Mouse (Mus musculus): ENCODE results near the gene Nr2c2ap.

Gene Nr2c2ap

DNA sequence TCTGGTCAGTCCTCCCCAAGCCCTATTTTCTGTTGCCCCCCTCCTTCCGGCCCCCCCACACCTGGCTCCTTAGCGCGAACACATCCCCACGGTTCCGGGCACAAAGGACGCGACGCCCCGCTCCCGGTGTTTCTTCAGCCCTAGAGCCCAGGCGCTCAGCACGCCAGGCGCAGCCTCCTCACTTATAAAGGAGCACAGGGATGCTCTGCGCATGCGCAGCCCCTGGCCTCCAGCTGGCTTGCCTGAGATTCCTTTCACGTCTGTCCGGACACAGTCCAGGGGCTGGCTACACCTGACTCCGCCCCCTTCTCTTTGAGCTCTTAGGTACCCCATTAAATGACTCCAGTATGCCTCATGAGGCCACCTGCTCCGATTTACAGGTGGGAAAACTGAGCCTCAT, 10.5 kb upstream of the Nr2c2ap start, which contains the start of gene Ncan:
Gene Ncan (minus strand): TSS at position 207 of the 400 bp plus-strand sequence.
- DNase-seq (ENCODE audit: low spot score): no peak

DNA sequence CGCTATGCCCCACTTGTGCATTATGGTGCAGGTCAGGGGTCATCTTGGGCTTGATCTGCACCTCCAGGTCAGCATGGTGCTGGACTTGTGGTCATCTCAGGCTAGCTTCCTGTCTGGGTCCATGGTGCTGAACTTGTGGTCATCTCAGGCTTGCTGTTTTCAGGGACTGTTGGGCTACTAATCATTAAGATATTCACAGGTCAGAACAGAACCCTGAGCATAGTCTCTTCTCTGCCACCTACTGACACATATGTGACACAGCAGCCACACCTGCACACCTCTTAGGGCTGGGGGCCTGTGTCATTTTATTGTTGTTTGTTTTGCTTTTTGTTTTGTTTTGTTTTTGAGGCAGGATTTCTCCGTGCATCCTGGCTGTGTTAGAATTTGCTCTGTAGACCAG, 8.3 kb upstream of the Nr2c2ap start:
- DNase-seq (ENCODE audit: low spot score): no peak

DNA sequence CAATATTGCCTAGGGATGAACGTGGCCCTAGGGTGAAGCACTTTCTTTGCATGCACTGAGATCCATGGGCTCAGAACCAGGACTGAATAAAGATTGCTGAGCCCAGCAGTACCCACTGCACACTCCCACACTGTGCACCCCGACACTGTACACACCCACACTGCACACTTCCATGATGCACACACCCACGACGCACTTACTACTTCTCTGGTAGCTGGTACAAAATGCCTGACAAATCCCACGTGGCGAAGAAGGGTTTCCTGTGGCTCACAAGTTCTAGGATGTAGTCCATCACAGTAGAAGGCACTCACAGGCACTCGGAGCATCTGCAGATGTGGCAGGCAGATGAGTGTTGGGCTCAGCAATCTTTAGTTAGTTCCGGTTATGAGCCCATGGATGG, 6.1 kb upstream of the Nr2c2ap start:
- DNase-seq (ENCODE audit: low spot score): no peak

DNA sequence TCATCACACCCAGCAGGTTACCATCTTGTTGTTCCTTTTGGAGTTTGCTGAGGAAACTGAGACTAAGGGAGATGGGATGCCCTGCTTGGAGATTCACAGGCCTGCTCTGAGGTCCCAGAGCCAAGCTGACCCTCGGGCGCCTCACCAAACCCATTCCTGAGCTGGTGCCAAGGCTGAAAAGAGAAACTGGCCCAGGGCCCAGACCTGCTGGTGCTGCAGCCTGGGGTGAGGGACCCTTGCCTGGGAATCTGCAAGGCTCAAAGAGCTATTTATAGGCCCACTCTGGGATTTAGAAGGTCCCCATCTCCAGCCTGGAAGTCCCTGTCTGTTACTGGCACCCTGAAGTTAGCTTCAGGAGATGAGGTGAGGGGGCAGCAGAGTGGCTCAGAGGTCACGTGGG, 2.7 kb upstream of the Nr2c2ap start:
- no peak for DNase-seq (ENCODE audit: low spot score)

DNA sequence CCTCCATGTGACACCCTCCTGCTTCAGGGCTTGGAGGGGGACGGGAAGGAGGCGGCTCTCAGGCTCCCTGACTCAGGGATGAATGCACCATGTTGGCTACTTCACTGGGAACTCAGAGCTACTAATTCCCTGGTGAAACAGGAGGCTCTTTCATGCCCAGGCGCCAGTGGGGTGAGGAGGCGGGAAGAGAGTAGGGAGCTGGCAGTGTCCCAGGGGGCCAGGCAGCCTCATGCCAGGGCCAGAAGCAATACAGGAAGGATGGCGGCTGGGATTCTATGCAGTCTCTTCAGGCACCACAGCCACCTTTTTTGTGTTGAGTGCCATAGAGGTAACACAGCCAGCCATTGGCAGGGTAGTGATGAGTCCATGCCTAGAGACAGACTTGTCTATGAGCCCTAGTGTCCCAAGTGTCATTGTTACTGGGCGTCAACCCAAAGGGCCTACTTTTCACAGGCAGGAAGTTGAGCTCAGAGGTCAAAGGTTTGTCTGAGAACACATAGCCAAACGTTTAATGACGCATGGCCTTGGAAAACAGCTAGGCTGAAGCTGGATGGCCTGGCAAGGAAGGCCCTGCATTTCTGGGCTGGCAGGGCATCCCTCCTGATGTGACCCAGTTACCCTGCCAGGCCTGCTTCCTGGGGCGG, 1.7 kb upstream of the Nr2c2ap start:
- DNase-seq (ENCODE audit: low spot score): no peak

DNA sequence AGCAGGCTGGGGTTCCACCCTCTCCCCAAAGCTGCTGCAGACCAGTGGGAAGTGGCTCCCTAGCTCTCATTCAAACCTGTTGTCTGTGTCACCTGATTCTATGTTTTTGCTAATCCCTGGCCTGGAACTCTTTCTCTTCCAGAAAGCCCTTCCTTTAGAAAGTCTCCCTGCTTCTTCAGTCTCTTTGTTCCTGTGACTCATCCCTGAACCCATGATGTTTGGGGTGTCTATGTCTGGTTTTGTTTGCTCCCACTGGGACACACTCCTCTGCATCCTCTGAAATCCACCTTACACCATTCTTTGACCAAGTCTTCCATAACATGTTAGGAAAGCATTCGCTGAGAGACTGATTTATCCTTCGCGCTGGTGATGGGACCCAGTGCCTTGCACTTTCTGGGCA, 1.1 kb upstream of the Nr2c2ap start:
- DNase-seq (ENCODE audit: low spot score): no peak

DNA sequence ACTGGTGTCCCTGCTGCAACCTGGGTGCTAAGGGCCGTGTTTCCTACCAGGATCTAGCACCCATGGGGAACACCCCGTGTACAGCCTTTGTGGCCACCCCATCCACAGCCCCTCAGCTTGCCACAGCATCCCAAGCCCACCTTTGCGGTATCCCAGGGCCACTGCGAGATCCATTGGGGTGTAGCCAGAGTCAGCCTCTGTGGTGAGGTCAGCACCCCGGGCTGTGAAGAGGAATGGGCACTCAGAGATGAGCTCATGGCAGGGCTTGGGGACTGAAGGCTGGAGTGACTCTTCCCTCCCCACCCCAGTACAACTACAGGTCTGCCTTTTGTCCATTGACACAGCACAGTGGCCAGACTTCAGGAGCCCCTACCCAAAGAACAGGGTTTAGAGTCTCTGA, 3.0 kb downstream of the Nr2c2ap start:
- DNase-seq (ENCODE audit: low spot score): no peak

DNA sequence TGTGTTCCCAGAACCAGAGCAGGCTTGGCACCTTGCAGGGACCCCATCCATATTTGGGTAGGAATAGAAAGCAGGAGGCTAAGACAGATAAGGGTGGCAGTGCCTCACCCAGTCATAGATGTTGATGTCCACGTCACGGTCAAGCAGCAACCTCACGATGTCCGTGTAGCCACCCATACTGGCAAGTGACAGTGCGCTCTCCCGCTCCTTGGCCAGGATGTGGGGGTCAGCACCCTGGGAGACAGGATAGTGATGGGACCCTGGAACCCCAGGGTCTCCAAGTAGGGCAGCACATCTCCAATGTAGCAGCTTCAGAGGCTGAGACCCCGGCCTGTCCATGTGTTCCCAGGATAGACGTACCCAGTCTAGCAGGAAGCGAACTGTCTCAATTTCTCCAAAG, 3.8 kb downstream of the Nr2c2ap start:
- DNase-seq (ENCODE audit: low spot score): no peak

DNA sequence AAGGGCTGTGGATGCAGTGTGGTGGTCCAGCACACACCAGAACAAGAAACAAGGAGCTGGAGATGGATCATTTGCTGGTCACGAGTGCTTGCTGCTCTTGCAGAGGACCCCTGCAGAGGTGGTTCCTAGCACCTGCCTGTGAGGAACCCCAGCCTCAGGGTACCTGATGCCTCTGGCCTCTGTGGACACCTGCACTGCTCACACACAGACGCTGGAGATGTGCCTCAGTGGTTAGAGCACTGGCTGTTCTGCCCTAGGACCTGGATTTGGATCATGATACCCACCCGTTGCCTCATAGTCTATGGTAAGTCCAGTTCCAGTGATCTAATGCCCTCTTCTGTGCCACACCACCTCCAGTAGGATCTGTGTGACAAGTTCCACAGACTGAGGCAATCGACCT, 5.5 kb downstream of the Nr2c2ap start:
- no peak for DNase-seq (ENCODE audit: low spot score)

DNA sequence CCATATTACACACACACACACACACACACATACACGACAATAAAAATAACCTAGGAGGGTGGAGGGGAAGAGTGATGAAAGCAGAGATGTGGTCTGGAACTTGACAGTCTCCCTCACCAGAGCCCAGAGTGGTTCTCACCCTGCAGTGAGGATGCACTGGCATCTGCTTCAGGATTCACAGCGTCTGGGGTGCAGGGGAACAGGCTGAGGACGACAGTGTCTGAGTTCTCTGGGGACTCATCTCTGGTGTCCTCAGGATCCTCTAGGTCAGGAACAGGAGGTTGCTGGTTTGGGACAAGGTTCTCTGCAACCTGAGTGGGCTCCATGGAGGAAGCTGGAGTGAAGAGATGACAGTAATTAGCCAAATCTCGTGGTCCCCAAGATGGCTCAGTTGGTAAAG, 6.8 kb downstream of the Nr2c2ap start:
- DNase-seq (ENCODE audit: low spot score): no peak

DNA sequence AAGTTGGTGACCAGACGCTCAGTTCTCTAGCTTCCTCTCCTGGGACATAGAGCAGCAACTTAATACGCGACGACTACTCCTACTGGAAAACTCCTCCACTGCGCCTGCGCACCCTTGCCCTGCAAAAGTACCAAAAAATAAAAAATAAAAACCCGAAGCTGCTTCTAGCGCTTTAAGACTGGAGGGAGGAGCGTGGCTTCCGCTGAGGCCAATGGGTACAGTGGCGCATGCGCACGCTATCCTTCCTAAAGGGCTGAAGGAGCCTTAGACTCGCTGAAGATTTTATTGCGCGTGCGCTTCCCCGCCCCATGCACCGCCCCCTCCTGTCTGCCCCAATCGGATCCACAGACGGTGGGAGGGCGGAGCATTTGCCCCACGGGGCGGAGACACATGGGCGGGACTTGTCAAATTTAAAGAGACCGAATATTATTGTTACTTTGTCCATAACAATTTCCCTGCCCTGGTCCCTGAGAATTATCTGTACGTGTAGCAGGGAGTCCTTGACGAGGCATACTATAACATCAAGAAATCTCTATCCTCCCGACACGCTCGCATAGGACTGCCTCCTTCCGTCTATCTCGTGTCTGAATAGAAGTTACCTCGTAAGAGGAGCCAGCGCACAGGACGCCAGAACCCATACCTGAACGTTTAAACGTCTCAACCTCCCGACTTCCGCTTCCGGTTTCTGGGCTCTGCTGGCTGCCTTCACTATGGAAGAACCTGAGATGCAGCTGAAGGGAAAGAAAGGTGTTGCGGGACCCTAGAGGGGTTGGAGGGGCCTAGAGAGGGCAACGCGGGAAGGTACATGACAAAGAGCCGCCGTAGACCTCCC, 8.1 kb downstream of the Nr2c2ap start, which contains the start of the genes Rfxank, Borcs8 and Mef2b:
Gene Rfxank (minus strand): TSS at position 129 of the 832 bp plus-strand sequence.
Gene Borcs8 (plus strand): TSS at position 474 of the 832 bp plus-strand sequence.
Gene Mef2b (plus strand): TSS at position 686 of the 832 bp plus-strand sequence.
- peak; percentile 99 for DNase-seq (ENCODE audit: low spot score)

DNA sequence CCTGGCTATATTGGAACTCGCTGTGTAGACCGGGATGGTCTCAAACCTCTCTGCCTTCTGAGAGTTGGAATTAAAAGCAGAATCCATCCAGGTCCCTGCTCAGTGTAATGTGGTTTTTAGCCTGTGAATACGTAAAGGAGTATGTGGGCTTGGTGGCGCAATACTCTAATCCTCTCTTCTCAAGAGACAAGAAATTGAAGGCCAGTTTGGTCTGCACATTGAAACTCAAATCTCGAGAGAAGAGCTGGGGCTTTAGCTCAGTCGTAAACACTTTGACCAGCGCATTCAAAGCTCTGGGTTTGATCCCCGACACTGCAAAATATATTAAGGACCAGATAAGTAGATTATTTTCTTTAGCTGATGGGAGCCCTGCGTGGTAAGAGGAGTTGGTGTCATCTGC, 8.8 kb downstream of the Nr2c2ap start:
- DNase-seq (ENCODE audit: low spot score): no peak

DNA sequence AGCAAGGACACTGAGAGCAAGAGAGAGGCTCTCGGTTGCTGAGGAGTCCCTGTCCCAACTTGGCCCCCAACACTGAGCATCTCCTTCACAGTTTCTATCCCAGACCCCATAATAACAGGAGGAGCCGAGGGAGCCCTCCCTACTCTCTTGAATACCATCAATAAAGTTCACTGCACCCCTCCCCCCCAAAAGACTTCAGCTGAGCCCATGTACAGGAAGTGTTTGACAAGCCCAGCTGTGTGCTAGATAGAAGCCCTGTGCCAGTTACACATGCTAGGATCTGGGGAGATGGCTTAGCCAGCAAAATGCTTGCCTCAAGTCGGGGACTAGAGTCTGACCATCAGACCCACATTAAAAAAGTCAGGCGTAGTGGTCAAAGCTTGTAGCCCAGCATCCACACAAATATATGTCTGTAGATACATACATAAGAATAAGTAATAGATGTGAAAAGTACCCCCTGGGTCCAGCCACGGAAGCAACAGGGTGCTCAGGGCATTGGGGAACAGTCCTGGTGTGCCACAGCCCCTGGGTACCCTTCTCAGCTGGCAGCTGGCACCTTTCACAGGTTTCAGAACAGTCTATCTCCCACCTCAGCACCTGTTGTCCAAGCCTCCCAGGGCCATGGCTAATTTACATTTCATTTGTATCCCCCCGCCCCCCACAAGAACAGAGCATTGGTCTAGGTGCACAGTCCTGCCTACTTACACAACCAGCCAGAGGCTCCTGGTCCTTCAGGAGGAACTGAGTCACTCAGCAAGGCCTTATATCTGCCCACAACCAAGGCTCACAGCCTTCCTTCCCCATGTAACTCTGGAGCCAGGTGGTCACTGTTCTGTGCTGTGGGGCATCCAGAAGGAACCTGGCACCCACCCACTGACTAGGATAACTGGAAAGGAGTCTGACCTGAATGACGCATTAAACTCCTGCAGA, 16.8 kb downstream of the Nr2c2ap start:
- DNase-seq (ENCODE audit: low spot score): no peak

DNA sequence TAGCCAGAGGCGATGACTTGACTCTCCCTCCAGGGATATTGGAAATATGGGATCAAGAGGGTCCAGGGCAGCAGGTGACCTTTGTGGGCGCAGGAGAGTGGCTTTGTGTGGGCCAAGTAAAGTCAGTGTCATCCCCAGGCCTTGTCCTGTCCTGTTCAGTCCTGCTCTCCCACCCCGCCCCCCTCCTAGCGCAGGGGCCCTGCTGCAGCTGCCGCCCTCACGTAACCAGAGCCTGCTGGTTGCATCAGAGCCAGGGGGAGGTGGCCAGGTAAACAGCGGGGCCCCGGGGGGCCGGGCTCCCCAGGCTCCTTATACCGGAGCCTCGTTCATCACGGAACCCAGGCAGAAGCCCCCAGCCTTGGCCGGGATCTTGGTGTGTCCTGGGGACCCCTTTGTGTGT, 19.0 kb downstream of the Nr2c2ap start:
- no peak for DNase-seq (ENCODE audit: low spot score)

DNA sequence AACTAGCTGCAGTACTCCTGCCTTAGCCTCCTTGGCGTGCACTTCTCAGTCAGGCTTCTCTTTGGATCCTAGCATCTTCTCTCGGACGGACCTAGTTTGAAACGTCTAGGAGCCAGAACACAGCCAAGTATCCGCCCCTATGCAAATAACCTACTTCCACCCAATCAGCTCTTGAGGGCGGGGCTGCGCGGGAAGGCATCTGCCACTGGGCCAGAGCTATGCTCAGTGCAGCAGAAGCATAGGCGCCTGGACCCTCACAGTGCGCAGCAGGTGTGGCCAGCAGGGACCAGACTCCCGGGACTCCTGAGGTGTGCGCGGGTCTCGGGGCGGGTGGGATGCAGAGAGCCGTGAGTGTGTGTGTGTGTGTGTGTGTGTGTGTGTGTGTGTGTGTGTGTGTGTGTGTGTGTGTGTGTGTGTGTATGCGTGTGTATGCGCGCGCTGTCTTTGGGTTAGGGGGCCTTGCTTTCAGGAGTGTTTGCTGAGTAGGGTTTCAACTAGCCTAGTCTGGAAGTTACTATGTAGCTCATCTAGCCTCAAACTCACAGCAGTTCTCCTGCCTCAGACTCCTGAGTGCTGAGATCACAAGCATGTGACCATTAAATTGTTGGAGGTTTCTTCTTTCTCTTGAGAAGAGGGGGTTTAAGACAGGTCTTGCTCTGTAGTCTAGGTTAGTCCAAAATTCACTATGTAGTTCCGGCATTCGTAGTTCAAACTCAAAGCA, 21.6 kb downstream of the Nr2c2ap start:
- peak; percentile 48 for DNase-seq (ENCODE audit: low spot score)

DNA sequence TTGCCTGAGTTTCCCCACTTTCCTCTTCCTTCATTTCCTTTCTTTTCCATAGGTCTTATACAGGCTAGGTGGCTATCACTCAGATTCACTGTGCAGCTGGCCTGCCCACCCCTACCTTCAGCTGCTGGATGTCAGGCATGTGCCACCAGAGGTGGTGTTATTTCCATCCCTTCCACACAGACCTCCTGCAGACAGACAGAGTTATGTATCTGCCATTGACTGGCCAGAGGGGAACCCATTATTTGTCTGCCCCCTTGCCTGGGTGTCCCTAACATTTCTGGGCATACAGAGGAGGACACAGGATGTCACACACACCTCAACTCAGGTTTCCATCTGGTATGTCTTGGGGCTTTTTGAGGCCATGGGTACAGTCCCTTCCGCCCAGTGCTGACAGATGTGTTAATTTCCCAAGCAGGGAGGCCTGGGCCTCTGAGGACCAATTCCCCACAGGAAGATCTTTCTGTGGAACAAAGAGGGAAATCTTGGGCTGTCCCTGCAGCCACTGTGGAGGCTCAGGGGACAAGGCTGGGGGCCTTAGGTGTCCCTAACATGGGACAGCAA, 26.2 kb downstream of the Nr2c2ap start:
- DNase-seq (ENCODE audit: low spot score): no peak

DNA sequence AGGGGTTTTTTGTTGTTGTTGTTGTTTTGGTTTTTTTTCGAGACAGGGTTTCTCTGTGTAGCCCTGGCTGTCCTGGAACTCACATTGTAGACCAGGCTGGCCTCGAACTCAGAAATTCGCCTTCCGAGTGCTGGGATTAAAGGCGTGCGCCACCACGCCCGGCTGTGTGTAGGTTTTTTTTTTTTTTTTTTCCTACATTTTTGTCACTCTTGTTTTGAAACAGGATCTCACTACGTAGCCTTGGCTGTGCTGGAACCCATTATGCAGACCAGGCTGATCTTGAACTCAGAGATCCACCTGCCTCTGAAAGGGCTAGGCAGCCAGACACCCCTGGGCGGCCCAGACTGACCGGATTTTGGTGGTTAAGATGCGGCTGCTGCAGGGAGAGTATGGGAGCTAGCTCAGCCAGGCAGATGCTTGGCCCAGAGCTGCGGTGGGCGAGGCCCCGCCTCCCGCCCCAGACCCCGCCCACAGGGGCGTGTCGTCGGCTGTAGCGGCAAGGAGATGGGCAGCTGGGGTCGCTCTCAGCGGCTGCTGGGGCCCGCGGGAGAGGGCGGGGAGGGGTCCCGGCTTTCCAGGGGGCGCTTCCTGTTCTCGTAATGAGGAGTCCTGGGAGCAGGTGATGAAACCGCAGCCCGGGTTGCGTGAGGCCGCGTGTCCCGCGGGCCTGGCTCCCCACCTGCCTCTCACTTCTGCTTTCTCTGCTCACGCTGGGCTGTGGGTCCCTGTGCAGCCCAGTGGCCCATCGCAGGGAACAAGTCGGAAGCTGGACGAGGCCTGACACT, 27.1 kb downstream of the Nr2c2ap start:
- peak; percentile 77 for DNase-seq (ENCODE audit: low spot score)

DNA sequence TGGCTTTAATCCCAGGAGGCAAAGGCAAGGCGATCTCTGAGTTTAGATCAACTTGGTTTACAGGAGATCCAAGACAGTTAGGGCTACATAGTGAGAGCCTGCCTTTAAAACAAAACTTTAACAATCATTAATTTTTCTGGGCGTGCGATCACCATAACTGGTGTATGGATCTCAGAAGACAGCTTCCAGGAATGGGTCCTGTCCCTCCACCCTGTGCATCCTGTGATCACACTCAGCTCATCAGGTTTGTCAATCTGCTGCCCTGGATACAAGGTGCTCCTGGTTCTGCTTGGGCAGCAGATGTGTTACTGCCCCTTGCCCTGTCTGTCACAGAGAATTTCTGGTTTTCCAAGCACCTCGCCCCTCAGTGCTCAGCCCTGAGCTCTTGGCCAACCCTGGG, 28.1 kb downstream of the Nr2c2ap start:
- DNase-seq (ENCODE audit: low spot score): no peak

DNA sequence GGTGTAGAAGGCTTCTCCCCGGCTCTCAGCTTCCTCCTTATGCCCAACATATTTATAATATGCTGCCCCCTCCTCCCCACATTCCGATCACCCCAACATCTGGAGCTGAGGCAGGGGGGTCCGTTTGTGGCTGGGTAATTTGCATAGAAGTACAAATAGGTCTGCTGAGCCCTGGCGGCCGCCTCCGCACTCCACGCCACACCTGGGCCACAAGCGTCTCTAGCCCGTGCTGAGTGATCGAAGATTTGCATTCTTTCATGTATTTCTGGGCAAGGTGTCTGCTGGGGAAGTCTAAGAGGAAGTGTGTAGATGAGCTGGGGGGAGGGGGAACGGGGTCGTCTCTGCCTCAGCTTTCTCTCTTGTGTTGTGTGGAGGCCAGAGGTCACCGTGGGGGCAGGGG, 28.9 kb downstream of the Nr2c2ap start:
- peak; percentile 30 for DNase-seq (ENCODE audit: low spot score)

DNA sequence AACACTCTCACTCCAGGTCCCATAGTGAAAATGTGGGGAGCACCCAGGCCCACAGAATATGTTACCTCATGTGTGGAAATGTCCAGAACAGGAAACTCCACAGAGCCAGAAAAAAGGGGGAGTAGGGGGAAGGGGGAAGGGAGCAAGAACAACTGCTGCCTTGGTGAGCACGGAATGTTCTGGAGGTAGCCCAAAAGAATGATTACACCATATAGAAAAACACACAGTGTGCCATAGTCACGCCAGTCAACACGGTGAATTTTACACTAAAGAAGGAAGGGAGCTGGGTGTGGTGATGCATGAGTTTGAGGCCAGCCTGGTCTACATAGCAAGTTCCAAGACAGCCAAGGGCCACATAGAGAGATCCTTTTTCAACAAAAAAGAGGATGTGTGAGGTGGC, 32.2 kb downstream of the Nr2c2ap start:
- DNase-seq (ENCODE audit: low spot score): no peak

Data from T-cell, adult 2 months (primary cell).